Mouse (Mus musculus) kidney, embryonic 16.5 days (tissue): Measurements from ENCODE around the gene Vwa7. TPM values are rescaled to one million over a fixed set of nuclear protein-coding genes. Genes with fewer than 3 reads are reported as not detected.
A peak's percentile ranks its signal among the peaks of the same experiment; 100 is the strongest.
"Not testable (repeated sequence)": the region's sequence is repeated elsewhere in the genome, so short reads cannot be mapped to it uniquely, and the experiment has no call there.

Experiments used
- ATAC-seq: fragments of 200-750 bp; cut with Nextera tagmentation; 2 replicates; pipeline ENCODE4 v1.8.0; 2017; ENCODE audit warnings: moderate TSS enrichment; ENCODE audit not compliant: low FRiP score, low TSS enrichment
- H3K27ac ChIP-seq: fragments of 300-500 bp; sonication (generic); 2 replicates; pipeline ENCODE4 v1.5.1; 2014; ENCODE audit warnings: low read length
- H3K27me3 ChIP-seq: fragments of 300-500 bp; sonication (generic); 2 replicates; pipeline ENCODE4 v1.6.1; 2014; ENCODE audit warnings: low read length, control low read depth, mixed read lengths; ENCODE audit not compliant: insufficient read depth
- H3K36me3 ChIP-seq: fragments of 300-500 bp; sonication (generic); 2 replicates; pipeline ENCODE4 v1.6.1; 2014; ENCODE audit warnings: low read length, control low read depth, mixed read lengths; ENCODE audit not compliant: insufficient read depth
- H3K4me1 ChIP-seq: fragments of 300-500 bp; sonication (generic); 2 replicates; pipeline ENCODE4 v1.6.1; 2014; ENCODE audit warnings: low read length, control low read depth, mixed read lengths; ENCODE audit not compliant: insufficient read depth
- H3K4me2 ChIP-seq: fragments of 300-500 bp; sonication (generic); replicated peaks from 2 replicates; pipeline ENCODE4 v1.6.1; 2014; ENCODE audit warnings: low read depth, low read length
- H3K4me3 ChIP-seq: fragments of 300-500 bp; sonication (generic); 2 replicates; pipeline ENCODE4 v1.5.1; 2014; ENCODE audit warnings: mild to moderate bottlenecking, low read length
- H3K9ac ChIP-seq: fragments of 300-500 bp; sonication (generic); replicated peaks from 2 replicates; pipeline ENCODE4 v1.6.1; 2014; ENCODE audit warnings: low read length
- H3K9me3 ChIP-seq: fragments of 300-500 bp; sonication (generic); 2 replicates; pipeline ENCODE4 v1.6.1; 2016; ENCODE audit warnings: low read length, control low read depth
- WGBS: fragments of 180-500 bp; shearing (Covaris S2); extraction: QIAGEN DNeasy Blood & Tissue Kit; methylation state at CpG from one replicate; pipeline ENCODE4 v1.1.7; 2014; 5-methylcytosine and 5-hydroxymethylcytosine counted together
- polyA plus RNA-seq: library from polyadenylated mRNA; unstranded; fragments of >200 nt; fragmentation: Nextera tagmentation; extraction: Ambion mirVana; gene quantifications from 2 replicates; pipeline ENCODE4 v1.2.1, GENCODE M21; 2015

Gene Vwa7
- polyA plus RNA-seq, 1 experiment from 2014 or later = 0.21 TPM

- peak overlapping the region; percentile 80; the same call in 1 of the 2 replicates for H3K9ac ChIP-seq
- no peaks in the 10 kb centered on the region for H3K27me3 ChIP-seq
- ATAC-seq = no peak
- H3K4me2 ChIP-seq = peak overlapping the region; percentile 100
- peaks cover 34% of the 10 kb centered on the region for H3K4me1 ChIP-seq
- no peak overlapping the region for H3K27ac ChIP-seq
- H3K9me3 ChIP-seq = peaks cover 3% of the 10 kb centered on the region; the same call in 1 of the 2 replicates
- WGBS = 91% methylated on average over 15 of the region's 15 CpGs
- H3K4me3 ChIP-seq = peak overlapping the region; percentile 46
- peaks cover 24% of the 10 kb centered on the region for H3K36me3 ChIP-seq
Measured at GRCm38 (mm10) chr17:34998526-34999430, 17.6 kb upstream of the Vwa7 start.

- Histone ChIP-seq H3K4me3 (peak overlapping the region; percentile 93), H3K4me1 (peaks cover 34% of the 10 kb centered on the region), H3K27ac (peak overlapping the region; percentile 97), H3K36me3 (peaks cover 35% of the 10 kb centered on the region), H3K9ac (peak overlapping the region; percentile 98), H3K4me2 (peak overlapping the region; percentile 100)
- WGBS = 18% methylated on average over 29 of the region's 32 CpGs
- H3K27me3 ChIP-seq, ATAC-seq, H3K9me3 ChIP-seq: not testable (repeated sequence)
Measured at GRCm38 (mm10) chr17:34999871-35000716, 16.3 kb upstream of the Vwa7 start.

- H3K27me3 ChIP-seq = no peaks in the 10 kb centered on the region
- H3K4me3 ChIP-seq = peak within 1 kb of the TSS; percentile 93
- H3K4me2 ChIP-seq = peak within 1 kb of the TSS; percentile 100
- H3K27ac ChIP-seq = peak within 1 kb of the TSS; percentile 97
- WGBS = 0% methylated on average over 70 of the region's 83 CpGs
- peak within 1 kb of the TSS; percentile 98 for H3K9ac ChIP-seq
- peaks cover 3% of the 10 kb centered on the region; the same call in 1 of the 2 replicates for H3K9me3 ChIP-seq
- H3K4me1 ChIP-seq = peaks cover 34% of the 10 kb centered on the region
- H3K36me3 ChIP-seq = peaks cover 43% of the 10 kb centered on the region
- peak; percentile 94 for ATAC-seq
Measured at GRCm38 (mm10) chr17:35000717-35001451, 15.5 kb upstream of the Vwa7 start, which contains the start of gene Vars. TSS of gene Vars (plus strand) at chr17:35000987.

- Histone ChIP-seq H3K4me1 (peaks cover 32% of the 10 kb centered on the region), H3K27ac (peak overlapping the region; percentile 97), H3K36me3 (peaks cover 46% of the 10 kb centered on the region), H3K27me3 (no peaks in the 10 kb centered on the region), H3K9ac (peak overlapping the region; percentile 98), H3K4me2 (peak overlapping the region; percentile 100), H3K9me3 (peaks cover 1% of the 10 kb centered on the region; the same call in 1 of the 2 replicates), H3K4me3 (peak overlapping the region; percentile 93)
- WGBS = 0% methylated on average over 35 of the region's 35 CpGs
- ATAC-seq = peak; percentile 29
Measured at GRCm38 (mm10) chr17:35001452-35002152, 14.8 kb upstream of the Vwa7 start.

GRCm38 (mm10) chr17:35002153-35002865 is 14.1 kb upstream of the Vwa7 start:
- Histone ChIP-seq H3K4me3 (peak overlapping the region; percentile 93), H3K27me3 (no peaks in the 10 kb centered on the region), H3K4me2 (peak overlapping the region; percentile 100), H3K4me1 (peaks cover 29% of the 10 kb centered on the region), H3K36me3 (peaks cover 44% of the 10 kb centered on the region), H3K27ac (peak overlapping the region; percentile 97), H3K9ac (peak overlapping the region; percentile 98), H3K9me3 (no peaks in the 10 kb centered on the region)
- WGBS = 4% methylated on average over 12 of the region's 12 CpGs
- ATAC-seq = no peak

GRCm38 (mm10) chr17:35003022-35003838 is 13.1 kb upstream of the Vwa7 start:
- Histone ChIP-seq H3K27ac (no peak overlapping the region), H3K9ac (peak overlapping the region; percentile 98), H3K4me3 (peak overlapping the region; percentile 93; the same call in 1 of the 2 replicates), H3K27me3 (no peaks in the 10 kb centered on the region), H3K4me2 (peak overlapping the region; percentile 100), H3K36me3 (peaks cover 44% of the 10 kb centered on the region), H3K4me1 (peaks cover 29% of the 10 kb centered on the region), H3K9me3 (no peaks in the 10 kb centered on the region)
- WGBS = 44% methylated on average over 9 of the region's 9 CpGs
- ATAC-seq = no peak

- ATAC-seq = no peak
- Histone ChIP-seq H3K4me2 (no peak overlapping the region), H3K27ac (no peak overlapping the region), H3K9ac (no peak overlapping the region), H3K4me1 (peaks cover 26% of the 10 kb centered on the region), H3K4me3 (no peak overlapping the region), H3K9me3 (no peaks in the 10 kb centered on the region), H3K36me3 (peaks cover 42% of the 10 kb centered on the region), H3K27me3 (no peaks in the 10 kb centered on the region)
- WGBS = 94% methylated on average over 17 of the region's 17 CpGs
Measured at GRCm38 (mm10) chr17:35004075-35004717, 12.2 kb upstream of the Vwa7 start.

- 90% methylated on average over 10 of the region's 10 CpGs for WGBS
- ATAC-seq = no peak
- peaks cover 50% of the 10 kb centered on the region for H3K36me3 ChIP-seq
- no peak overlapping the region for H3K4me2 ChIP-seq
- H3K9ac ChIP-seq = no peak overlapping the region
- H3K27ac ChIP-seq = no peak overlapping the region
- H3K4me3 ChIP-seq = no peak overlapping the region
- peaks cover 18% of the 10 kb centered on the region for H3K4me1 ChIP-seq
- H3K9me3 ChIP-seq = no peaks in the 10 kb centered on the region
- no peaks in the 10 kb centered on the region for H3K27me3 ChIP-seq
Measured at GRCm38 (mm10) chr17:35005158-35005557, 11.2 kb upstream of the Vwa7 start.
